Mouse (Mus musculus): ENCODE results near the gene Mvb12b. TPM values are rescaled to one million over a fixed set of nuclear protein-coding genes. Genes with fewer than 3 reads are reported as not detected.

Mvb12b gene
- polyA plus RNA-seq, 1 experiment from 2014 or later, result 36.6 TPM

- ATAC-seq (ENCODE audit: low FRiP score) (no peak), DNase-seq (ENCODE audit: low spot score, missing footprints) (no peak)
- no peak overlapping the region for H3K27ac ChIP-seq (ENCODE audit: low read depth, low read length)
- whole genome bisulfite sequencing, result 80% methylated on average over 4 of the region's 4 CpGs
- peaks cover 2% of the 10 kb centered on the region; the same call in 1 of the 2 replicates for H3K4me1 ChIP-seq (ENCODE audit: control insufficient read depth, insufficient read depth, low read length)
- no peak overlapping the region for H3K4me3 ChIP-seq (ENCODE audit: low read depth, low read length)
- 0 out of 2 replicates have a peak, but pooled peaks cover 6% of the 10 kb centered on the region for H3K36me3 ChIP-seq (ENCODE audit: control insufficient read depth, insufficient read depth, low read length)
- no peak overlapping the region for H3K4me2 ChIP-seq
- H3K9me3 ChIP-seq (ENCODE audit: control insufficient read depth, low read length), result no peaks in the 10 kb centered on the region
- no peak overlapping the region for H3K9ac ChIP-seq (ENCODE audit: low read length)
- H3K27me3 ChIP-seq (ENCODE audit: control insufficient read depth, insufficient read depth, low read length), result no peaks in the 10 kb centered on the region
Measured at GRCm38 (mm10) chr2:33817080-33817479, 70.7 kb downstream of the Mvb12b start.

DNA sequence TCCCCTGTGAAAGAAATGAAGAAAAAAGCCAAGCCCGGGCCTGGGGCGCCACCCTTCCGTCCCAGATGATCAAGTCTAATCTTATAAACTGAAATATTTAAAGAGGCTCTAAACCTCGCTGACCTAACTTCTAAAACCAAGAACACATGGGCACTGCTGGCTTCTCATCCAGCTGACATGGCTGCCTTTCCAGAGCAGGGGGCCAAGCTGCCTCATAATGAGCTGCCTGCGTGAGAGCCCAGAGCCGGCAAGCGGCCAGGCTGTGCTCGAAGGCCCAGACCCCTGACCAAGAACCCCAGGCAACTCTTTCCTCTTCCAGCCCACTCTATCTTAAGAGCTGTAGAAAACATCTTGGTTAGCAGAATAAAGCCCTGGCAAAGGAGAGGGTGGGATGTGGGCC, 73.2 kb downstream of the Mvb12b start:
- Histone ChIP-seq H3K4me2 (no peak overlapping the region), H3K4me1 (ENCODE audit: control insufficient read depth, insufficient read depth, low read length) (peaks cover 3% of the 10 kb centered on the region), H3K4me3 (ENCODE audit: low read depth, low read length) (no peak overlapping the region), H3K27me3 (ENCODE audit: control insufficient read depth, insufficient read depth, low read length) (no peaks in the 10 kb centered on the region), H3K36me3 (ENCODE audit: control insufficient read depth, insufficient read depth, low read length) (0 out of 2 replicates have a peak, but pooled peaks cover 3% of the 10 kb centered on the region), H3K9ac (ENCODE audit: low read length) (no peak overlapping the region), H3K27ac (ENCODE audit: low read depth, low read length) (no peak overlapping the region), H3K9me3 (ENCODE audit: control insufficient read depth, low read length) (no peaks in the 10 kb centered on the region)
- 59% methylated on average over 8 of the region's 8 CpGs for WGBS
- ATAC-seq (ENCODE audit: low FRiP score) (no peak), DNase-seq (ENCODE audit: low spot score, missing footprints) (no peak)

- Histone ChIP-seq H3K4me3 (ENCODE audit: low read depth, low read length) (no peak overlapping the region), H3K27me3 (ENCODE audit: control insufficient read depth, insufficient read depth, low read length) (no peaks in the 10 kb centered on the region), H3K4me1 (ENCODE audit: control insufficient read depth, insufficient read depth, low read length) (peaks cover 3% of the 10 kb centered on the region), H3K9me3 (ENCODE audit: control insufficient read depth, low read length) (no peaks in the 10 kb centered on the region), H3K4me2 (no peak overlapping the region), H3K9ac (ENCODE audit: low read length) (no peak overlapping the region), H3K27ac (ENCODE audit: low read depth, low read length) (no peak overlapping the region), H3K36me3 (ENCODE audit: control insufficient read depth, insufficient read depth, low read length) (0 out of 2 replicates have a peak, but pooled peaks cover 3% of the 10 kb centered on the region)
- DNase-seq (ENCODE audit: low spot score, missing footprints) (no peak), ATAC-seq (ENCODE audit: low FRiP score) (no peak)
- 58% methylated on average over 8 of the region's 8 CpGs for WGBS
Measured at GRCm38 (mm10) chr2:33813501-33814240, 74.1 kb downstream of the Mvb12b start.

DNA sequence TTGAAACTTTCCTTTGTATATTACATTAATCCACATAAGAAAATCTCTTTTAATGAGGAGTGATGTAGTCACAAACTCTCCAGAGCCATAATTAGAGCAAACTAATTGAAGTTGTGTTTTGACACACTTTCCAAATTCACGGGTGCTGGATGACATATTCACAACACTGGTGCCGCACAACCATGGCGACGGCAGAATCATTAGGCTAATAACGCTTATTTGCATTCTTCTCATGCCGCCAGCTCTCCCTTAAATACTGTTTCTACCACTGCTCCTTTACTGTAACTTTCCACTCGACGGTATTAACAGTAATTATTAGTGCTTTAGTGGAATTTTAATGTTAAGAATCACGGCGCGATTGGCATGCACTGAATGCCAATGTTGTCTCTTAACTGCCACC, 74.8 kb downstream of the Mvb12b start:
- Histone ChIP-seq H3K9ac (ENCODE audit: low read length) (no peak overlapping the region), H3K4me3 (ENCODE audit: low read depth, low read length) (no peak overlapping the region), H3K9me3 (ENCODE audit: control insufficient read depth, low read length) (no peaks in the 10 kb centered on the region), H3K4me1 (ENCODE audit: control insufficient read depth, insufficient read depth, low read length) (peaks cover 3% of the 10 kb centered on the region), H3K4me2 (no peak overlapping the region), H3K27ac (ENCODE audit: low read depth, low read length) (no peak overlapping the region), H3K36me3 (ENCODE audit: control insufficient read depth, insufficient read depth, low read length) (no peaks in the 10 kb centered on the region), H3K27me3 (ENCODE audit: control insufficient read depth, insufficient read depth, low read length) (no peaks in the 10 kb centered on the region)
- no peak for ATAC-seq (ENCODE audit: low FRiP score)
- no peak for DNase-seq (ENCODE audit: low spot score, missing footprints)
- 77% methylated on average over 11 of the region's 11 CpGs for WGBS

DNA sequence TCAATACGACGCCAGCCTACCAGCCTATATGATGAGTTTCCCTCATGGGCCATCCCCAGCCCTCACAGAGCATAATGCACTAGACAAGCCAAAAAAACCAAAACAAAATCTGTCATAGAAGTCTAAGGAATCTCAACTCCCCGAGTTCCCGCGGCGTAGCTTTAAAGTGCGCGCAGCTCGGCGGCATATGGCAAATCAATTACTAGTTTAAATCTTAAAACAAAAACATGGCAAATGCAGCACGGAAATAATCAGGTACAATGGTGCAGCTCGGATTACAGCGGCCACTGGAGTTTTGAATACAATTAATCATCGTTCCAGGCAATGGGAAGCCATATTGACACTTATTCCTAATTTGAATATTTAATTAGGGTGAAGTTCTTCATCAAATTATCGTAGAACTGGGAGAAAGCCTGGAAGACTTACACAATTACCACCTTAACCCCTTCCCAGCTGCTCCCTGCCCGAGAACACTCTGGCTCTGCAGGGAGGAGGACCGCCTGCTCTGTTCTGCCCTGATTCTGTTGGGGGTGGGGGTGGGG, 76.3 kb downstream of the Mvb12b start:
- no peak for ATAC-seq (ENCODE audit: low FRiP score)
- Histone ChIP-seq H3K4me3 (ENCODE audit: low read depth, low read length) (no peak overlapping the region), H3K4me1 (ENCODE audit: control insufficient read depth, insufficient read depth, low read length) (peaks cover 3% of the 10 kb centered on the region), H3K9me3 (ENCODE audit: control insufficient read depth, low read length) (no peaks in the 10 kb centered on the region), H3K27me3 (ENCODE audit: control insufficient read depth, insufficient read depth, low read length) (no peaks in the 10 kb centered on the region), H3K9ac (ENCODE audit: low read length) (no peak overlapping the region), H3K27ac (ENCODE audit: low read depth, low read length) (no peak overlapping the region), H3K4me2 (no peak overlapping the region), H3K36me3 (ENCODE audit: control insufficient read depth, insufficient read depth, low read length) (no peaks in the 10 kb centered on the region)
- DNase-seq (ENCODE audit: low spot score, missing footprints), result no peak
- 81% methylated on average over 17 of the region's 17 CpGs for WGBS

DNA sequence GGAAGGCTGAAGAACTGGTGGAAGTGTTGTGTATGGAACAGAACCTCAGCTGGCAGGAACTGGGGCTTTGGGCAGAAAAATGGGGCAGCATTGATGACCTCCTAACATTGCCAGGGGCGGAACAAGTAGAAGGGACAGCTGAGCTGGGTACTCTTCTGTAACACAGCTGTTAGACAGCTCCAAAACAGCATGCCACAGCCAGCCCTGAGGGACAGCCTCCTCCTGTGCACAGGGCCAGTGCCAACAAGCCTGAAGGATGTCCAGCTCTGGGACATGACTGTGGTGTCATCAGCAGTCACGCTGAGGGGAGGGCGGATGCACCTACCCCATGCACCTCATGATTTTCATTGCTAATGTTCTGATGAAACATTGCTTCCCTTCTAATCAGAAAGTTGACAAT, 78.7 kb downstream of the Mvb12b start:
- 94% methylated on average over 3 of the region's 3 CpGs for WGBS

GRCm38 (mm10) chr2:33808032-33808431, 79.7 kb downstream of the Mvb12b start:
- Histone ChIP-seq H3K27ac (ENCODE audit: low read depth, low read length) (no peak overlapping the region), H3K4me3 (ENCODE audit: low read depth, low read length) (no peak overlapping the region), H3K4me2 (no peak overlapping the region), H3K4me1 (ENCODE audit: control insufficient read depth, insufficient read depth, low read length) (peaks cover 3% of the 10 kb centered on the region), H3K36me3 (ENCODE audit: control insufficient read depth, insufficient read depth, low read length) (no peaks in the 10 kb centered on the region), H3K27me3 (ENCODE audit: control insufficient read depth, insufficient read depth, low read length) (no peaks in the 10 kb centered on the region), H3K9me3 (ENCODE audit: control insufficient read depth, low read length) (no peaks in the 10 kb centered on the region), H3K9ac (ENCODE audit: low read length) (no peak overlapping the region)
- 97% methylated on average over 5 of the region's 5 CpGs for WGBS
- no peak for DNase-seq (ENCODE audit: low spot score, missing footprints)
- no peak for ATAC-seq (ENCODE audit: low FRiP score)

More for the DNA sequence above, 78.7 kb downstream of the Mvb12b start:
- Histone ChIP-seq H3K36me3 (ENCODE audit: control insufficient read depth, insufficient read depth, low read length) (no peaks in the 10 kb centered on the region), H3K4me1 (ENCODE audit: control insufficient read depth, insufficient read depth, low read length) (peaks cover 3% of the 10 kb centered on the region), H3K9ac (ENCODE audit: low read length) (no peak overlapping the region), H3K4me3 (ENCODE audit: low read depth, low read length) (no peak overlapping the region), H3K4me2 (no peak overlapping the region), H3K27ac (ENCODE audit: low read depth, low read length) (no peak overlapping the region), H3K27me3 (ENCODE audit: control insufficient read depth, insufficient read depth, low read length) (no peaks in the 10 kb centered on the region), H3K9me3 (ENCODE audit: control insufficient read depth, low read length) (no peaks in the 10 kb centered on the region)
- DNase-seq (ENCODE audit: low spot score, missing footprints) (no peak), ATAC-seq (ENCODE audit: low FRiP score) (no peak)

DNA sequence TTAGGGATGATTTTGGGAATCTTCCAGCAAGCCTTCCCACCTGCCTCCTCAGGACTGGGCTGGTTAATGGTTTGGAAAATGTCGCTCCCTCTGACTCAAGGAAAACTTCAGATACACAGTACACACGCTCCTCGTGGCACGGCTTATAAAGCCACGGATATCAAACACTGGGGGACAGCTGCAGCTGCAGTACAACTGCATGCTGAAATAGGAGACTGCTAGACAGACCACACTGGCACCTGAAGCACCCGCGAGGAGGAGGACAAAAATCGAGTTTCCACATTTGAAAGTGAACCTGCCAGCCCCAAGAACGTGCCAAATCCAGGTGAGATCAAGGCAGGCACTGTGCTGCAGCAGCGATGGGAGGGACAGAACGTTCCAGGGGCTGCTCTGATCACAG, 82.1 kb downstream of the Mvb12b start:
- Histone ChIP-seq H3K9me3 (ENCODE audit: control insufficient read depth, low read length) (no peaks in the 10 kb centered on the region), H3K4me2 (no peak overlapping the region), H3K36me3 (ENCODE audit: control insufficient read depth, insufficient read depth, low read length) (0 out of 2 replicates have a peak, but pooled peaks cover 2% of the 10 kb centered on the region), H3K9ac (ENCODE audit: low read length) (no peak overlapping the region), H3K4me3 (ENCODE audit: low read depth, low read length) (no peak overlapping the region), H3K27ac (ENCODE audit: low read depth, low read length) (no peak overlapping the region), H3K27me3 (ENCODE audit: control insufficient read depth, insufficient read depth, low read length) (no peaks in the 10 kb centered on the region), H3K4me1 (ENCODE audit: control insufficient read depth, insufficient read depth, low read length) (peaks cover 3% of the 10 kb centered on the region)
- no peak for ATAC-seq (ENCODE audit: low FRiP score)
- 92% methylated on average over 11 of the region's 11 CpGs for WGBS
- DNase-seq (ENCODE audit: low spot score, missing footprints), result no peak

DNA sequence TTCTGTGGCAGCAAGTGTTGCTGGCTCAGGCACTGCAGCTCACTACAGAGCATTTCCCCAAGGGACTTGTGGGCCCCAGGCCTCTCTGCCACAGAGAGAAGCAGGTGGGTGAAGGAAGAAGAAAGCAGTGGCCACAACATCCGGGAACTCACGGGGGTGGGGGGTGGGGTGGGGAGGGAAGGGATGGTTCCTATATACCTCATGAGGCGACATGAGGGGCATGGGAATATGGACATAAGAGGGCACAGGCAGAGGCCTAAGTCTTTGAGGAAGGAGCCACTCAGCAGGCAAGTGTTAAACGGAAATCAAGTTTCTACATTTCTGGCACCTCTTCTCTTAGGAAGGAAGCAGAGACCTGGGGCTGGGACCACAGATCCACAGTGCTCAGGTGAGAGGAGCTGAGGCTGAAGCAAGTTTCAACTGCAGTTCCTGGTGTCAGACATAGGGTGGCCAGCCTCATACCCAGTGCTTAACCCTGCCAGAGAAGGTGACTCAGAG, 84.0 kb downstream of the Mvb12b start:
- ATAC-seq (ENCODE audit: low FRiP score), result no peak
- H3K4me1 ChIP-seq (ENCODE audit: control insufficient read depth, insufficient read depth, low read length), result no peaks in the 10 kb centered on the region
- no peak overlapping the region for H3K27ac ChIP-seq (ENCODE audit: low read depth, low read length)
- no peak for DNase-seq (ENCODE audit: low spot score, missing footprints)
- 0 out of 2 replicates have a peak, but pooled peaks cover 2% of the 10 kb centered on the region for H3K36me3 ChIP-seq (ENCODE audit: control insufficient read depth, insufficient read depth, low read length)
- H3K9ac ChIP-seq (ENCODE audit: low read length), result no peak overlapping the region
- H3K4me3 ChIP-seq (ENCODE audit: low read depth, low read length), result no peak overlapping the region
- H3K27me3 ChIP-seq (ENCODE audit: control insufficient read depth, insufficient read depth, low read length), result no peaks in the 10 kb centered on the region
- WGBS, result 87% methylated on average over 4 of the region's 4 CpGs
- no peak overlapping the region for H3K4me2 ChIP-seq
- H3K9me3 ChIP-seq (ENCODE audit: control insufficient read depth, low read length), result no peaks in the 10 kb centered on the region
